Mouse (Mus musculus): Measurements from ENCODE around the gene Cybrd1. TPM values are rescaled to one million over a fixed set of nuclear protein-coding genes. Genes with fewer than 3 reads are reported as not detected.

Cybrd1 gene
- polyA plus RNA-seq, 1 experiment: 0.85 TPM

GRCm38 (mm10) chr2:71157881-71158280 is 40.2 kb downstream of the Cybrd1 start:
- no peak for TF ChIP-seq EP300 (IDR thresholded peaks at IDR 0.05; ENCODE audit: insufficient read depth, low read depth, low read length)
- no peak for TF ChIP-seq CTCF (IDR thresholded peaks at IDR 0.05; ENCODE audit: low read depth, low read length)
- no peak for TF ChIP-seq POLR2A (IDR thresholded peaks at IDR 0.05; ENCODE audit: insufficient read depth, low read length)
- Histone ChIP-seq H3K9ac (ENCODE audit: low read depth, poor library complexity, severe bottlenecking) (no peak overlapping the region), H3K27me3 (ENCODE audit: control insufficient read depth, insufficient read depth, low read length, poor library complexity, severe bottlenecking) (no peaks in the 10 kb centered on the region), H3K27ac (ENCODE audit: insufficient read depth, low read length) (no peak overlapping the region), H3K4me1 (ENCODE audit: control insufficient read depth, insufficient read depth, low read length) (no peaks in the 10 kb centered on the region), H3K36me3 (ENCODE audit: control insufficient read depth, insufficient read depth, low read length, poor library complexity, severe bottlenecking) (no peaks in the 10 kb centered on the region), H3K4me3 (ENCODE audit: low read depth, low read length) (no peak overlapping the region), H3K9me3 (replicated peaks; ENCODE audit: control insufficient read depth, insufficient read depth, low read length, poor library complexity, severe bottlenecking) (no peaks in the 10 kb centered on the region)

DNA sequence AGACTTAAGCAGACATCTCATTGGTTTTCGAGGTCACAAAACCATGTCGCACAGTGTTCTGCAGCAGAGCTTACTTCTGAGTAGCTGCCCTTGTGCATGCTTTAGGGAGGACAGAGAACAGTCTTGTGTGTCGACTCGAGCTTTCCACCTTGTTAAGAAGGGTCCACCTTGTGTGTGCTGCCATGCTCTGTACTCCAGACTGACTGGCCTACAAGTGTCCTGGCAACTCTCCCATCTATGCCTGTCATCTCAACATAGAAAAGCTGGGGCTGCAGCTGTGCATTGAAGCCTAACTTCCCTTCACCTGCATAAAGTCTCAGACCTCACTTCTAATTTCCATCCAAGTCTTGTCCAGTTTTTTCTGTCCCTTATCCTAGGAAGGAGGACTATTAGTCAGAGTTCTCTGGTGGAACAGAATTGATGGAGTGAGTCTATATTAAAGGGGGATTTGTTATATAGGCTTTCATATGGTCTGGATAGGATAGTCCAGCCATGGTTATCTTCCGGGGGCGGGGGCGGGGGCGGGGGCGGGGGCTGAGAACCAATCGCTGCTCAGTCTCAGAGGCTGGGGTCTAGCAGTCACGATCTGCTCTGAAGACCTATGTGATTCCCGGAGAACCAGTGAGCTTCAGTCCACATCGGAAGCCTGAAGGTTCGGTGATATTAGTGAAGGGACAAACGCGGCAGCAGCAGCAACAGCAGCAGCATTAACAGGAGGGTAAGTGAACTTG is 42.0 kb downstream of the Cybrd1 start:
- no peak overlapping the region for H3K4me3 ChIP-seq (ENCODE audit: low read depth, low read length)
- no peaks in the 10 kb centered on the region for H3K4me1 ChIP-seq (ENCODE audit: control insufficient read depth, insufficient read depth, low read length)
- H3K27ac ChIP-seq (ENCODE audit: insufficient read depth, low read length): no peak overlapping the region
- no peaks in the 10 kb centered on the region for H3K27me3 ChIP-seq (ENCODE audit: control insufficient read depth, insufficient read depth, low read length, poor library complexity, severe bottlenecking)
- TF ChIP-seq EP300 (IDR thresholded peaks at IDR 0.05; ENCODE audit: insufficient read depth, low read depth, low read length): no peak
- no peak for TF ChIP-seq POLR2A (IDR thresholded peaks at IDR 0.05; ENCODE audit: insufficient read depth, low read length)
- no peak for TF ChIP-seq CTCF (IDR thresholded peaks at IDR 0.05; ENCODE audit: low read depth, low read length)
- no peak overlapping the region for H3K9ac ChIP-seq (ENCODE audit: low read depth, poor library complexity, severe bottlenecking)
- no peaks in the 10 kb centered on the region for H3K36me3 ChIP-seq (ENCODE audit: control insufficient read depth, insufficient read depth, low read length, poor library complexity, severe bottlenecking)
- no peaks in the 10 kb centered on the region for H3K9me3 ChIP-seq (replicated peaks; ENCODE audit: control insufficient read depth, insufficient read depth, low read length, poor library complexity, severe bottlenecking)

- Histone ChIP-seq H3K27me3 (ENCODE audit: control insufficient read depth, insufficient read depth, low read length, poor library complexity, severe bottlenecking) (no peaks in the 10 kb centered on the region), H3K9ac (ENCODE audit: low read depth, poor library complexity, severe bottlenecking) (no peak overlapping the region), H3K36me3 (ENCODE audit: control insufficient read depth, insufficient read depth, low read length, poor library complexity, severe bottlenecking) (no peaks in the 10 kb centered on the region), H3K4me1 (ENCODE audit: control insufficient read depth, insufficient read depth, low read length) (no peaks in the 10 kb centered on the region), H3K27ac (ENCODE audit: insufficient read depth, low read length) (no peak overlapping the region), H3K9me3 (replicated peaks; ENCODE audit: control insufficient read depth, insufficient read depth, low read length, poor library complexity, severe bottlenecking) (no peaks in the 10 kb centered on the region), H3K4me3 (ENCODE audit: low read depth, low read length) (no peak overlapping the region)
- TF ChIP-seq CTCF (IDR thresholded peaks at IDR 0.05; ENCODE audit: low read depth, low read length) (no peak), POLR2A (IDR thresholded peaks at IDR 0.05; ENCODE audit: insufficient read depth, low read length) (no peak), EP300 (IDR thresholded peaks at IDR 0.05; ENCODE audit: insufficient read depth, low read depth, low read length) (no peak)
Observed at GRCm38 (mm10) chr2:71160307-71160861, 42.7 kb downstream of the Cybrd1 start.

DNA sequence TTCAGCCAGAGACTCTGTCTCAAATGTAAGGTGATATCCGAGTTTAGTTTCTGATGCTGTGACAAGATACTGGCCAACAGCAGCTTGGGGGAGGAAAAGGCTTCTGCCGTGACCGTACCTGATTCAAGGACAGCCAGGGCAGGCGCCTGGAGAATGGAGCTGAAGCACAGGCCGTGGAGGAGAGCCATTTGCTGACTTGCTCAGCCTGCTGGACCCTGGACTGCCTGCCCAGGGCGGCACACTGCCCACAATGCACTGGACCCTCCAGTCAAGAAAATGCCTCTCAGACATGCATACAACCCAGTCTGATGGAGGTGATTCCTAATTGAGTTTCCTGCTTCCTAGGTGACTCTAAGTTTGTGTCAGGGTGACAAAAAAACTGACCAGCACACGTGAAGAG is 43.8 kb downstream of the Cybrd1 start:
- Histone ChIP-seq H3K27ac (ENCODE audit: insufficient read depth, low read length) (no peak overlapping the region), H3K36me3 (ENCODE audit: control insufficient read depth, insufficient read depth, low read length, poor library complexity, severe bottlenecking) (no peaks in the 10 kb centered on the region), H3K4me1 (ENCODE audit: control insufficient read depth, insufficient read depth, low read length) (no peaks in the 10 kb centered on the region), H3K4me3 (ENCODE audit: low read depth, low read length) (no peak overlapping the region), H3K27me3 (ENCODE audit: control insufficient read depth, insufficient read depth, low read length, poor library complexity, severe bottlenecking) (no peaks in the 10 kb centered on the region), H3K9me3 (replicated peaks; ENCODE audit: control insufficient read depth, insufficient read depth, low read length, poor library complexity, severe bottlenecking) (no peaks in the 10 kb centered on the region), H3K9ac (ENCODE audit: low read depth, poor library complexity, severe bottlenecking) (no peak overlapping the region)
- TF ChIP-seq EP300 (IDR thresholded peaks at IDR 0.05; ENCODE audit: insufficient read depth, low read depth, low read length): no peak

DNA sequence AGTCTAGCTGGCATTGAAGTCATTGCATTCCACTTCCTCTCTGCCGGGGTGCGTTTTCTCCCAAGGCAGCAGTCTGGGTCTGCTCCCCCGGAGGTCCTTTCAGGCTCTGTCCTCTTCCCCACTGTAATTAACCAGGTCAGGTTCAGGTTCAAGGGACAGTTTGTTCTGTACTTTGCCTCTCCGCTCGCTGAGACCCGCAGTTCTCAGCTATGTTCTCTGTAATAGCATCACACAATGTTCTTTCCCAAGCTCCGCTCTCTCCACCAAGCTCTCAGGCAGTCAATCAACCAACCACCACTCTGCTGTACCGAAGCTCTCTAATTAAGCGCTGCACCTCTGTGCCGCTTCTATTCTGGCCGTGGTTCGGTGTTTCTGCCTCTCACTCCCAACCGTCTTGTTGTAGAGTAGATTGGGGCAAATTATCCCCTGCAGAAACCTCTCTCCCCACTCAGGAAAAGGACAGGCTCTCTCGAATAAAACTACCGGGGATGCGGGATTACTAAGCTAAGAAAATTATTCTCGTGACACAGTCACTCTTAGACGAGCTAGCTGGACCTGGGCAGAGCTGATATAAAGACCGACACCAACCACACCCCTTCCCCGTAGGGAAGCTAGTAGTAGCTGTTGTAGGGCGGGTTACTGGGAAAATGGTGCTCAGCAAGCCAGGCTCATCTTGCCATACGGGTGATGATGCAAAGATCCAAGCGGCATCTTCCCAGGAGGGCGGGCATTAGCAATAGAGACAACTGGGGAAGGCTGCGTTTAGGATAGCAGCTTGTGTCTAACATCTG is 45.3 kb downstream of the Cybrd1 start:
- Histone ChIP-seq H3K4me3 (ENCODE audit: low read depth, low read length) (no peak overlapping the region; the same call in 1 of the 2 replicates), H3K36me3 (ENCODE audit: control insufficient read depth, insufficient read depth, low read length, poor library complexity, severe bottlenecking) (no peaks in the 10 kb centered on the region), H3K9me3 (replicated peaks; ENCODE audit: control insufficient read depth, insufficient read depth, low read length, poor library complexity, severe bottlenecking) (no peaks in the 10 kb centered on the region), H3K4me1 (ENCODE audit: control insufficient read depth, insufficient read depth, low read length) (no peaks in the 10 kb centered on the region), H3K9ac (ENCODE audit: low read depth, poor library complexity, severe bottlenecking) (no peak overlapping the region; the same call in 1 of the 2 replicates), H3K27ac (ENCODE audit: insufficient read depth, low read length) (no peak overlapping the region), H3K27me3 (ENCODE audit: control insufficient read depth, insufficient read depth, low read length, poor library complexity, severe bottlenecking) (no peaks in the 10 kb centered on the region)
- no peak for TF ChIP-seq POLR2A (IDR thresholded peaks at IDR 0.05; ENCODE audit: insufficient read depth, low read length)
- no peak for TF ChIP-seq CTCF (IDR thresholded peaks at IDR 0.05; ENCODE audit: low read depth, low read length)
- TF ChIP-seq EP300 (IDR thresholded peaks at IDR 0.05; ENCODE audit: insufficient read depth, low read depth, low read length): no peak

DNA sequence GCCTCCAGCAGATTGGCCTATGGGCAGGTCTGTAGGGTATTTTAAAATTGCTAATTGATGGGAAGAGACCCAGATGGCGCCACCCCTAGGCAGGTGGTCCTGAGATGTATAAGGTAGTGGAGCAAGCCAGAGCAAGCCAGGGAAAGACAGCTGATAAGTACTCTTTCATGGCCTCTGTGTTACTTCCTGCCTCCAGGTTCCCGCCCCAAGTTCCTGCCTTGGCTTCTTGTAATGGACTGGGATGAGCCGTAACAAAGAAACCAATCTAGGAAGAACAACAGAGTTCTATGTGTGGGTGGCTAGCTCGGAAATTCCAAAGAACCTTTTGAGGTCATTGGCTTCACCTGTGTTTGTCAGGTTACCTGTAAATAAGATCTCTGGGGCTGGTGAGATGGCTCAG is 49.5 kb downstream of the Cybrd1 start:
- TF ChIP-seq POLR2A (IDR thresholded peaks at IDR 0.05; ENCODE audit: insufficient read depth, low read length): no peak
- no peak for TF ChIP-seq CTCF (IDR thresholded peaks at IDR 0.05; ENCODE audit: low read depth, low read length)
- TF ChIP-seq EP300 (IDR thresholded peaks at IDR 0.05; ENCODE audit: insufficient read depth, low read depth, low read length): peak; percentile 62; the same call in 1 of the 2 replicates
- Histone ChIP-seq H3K36me3 (ENCODE audit: control insufficient read depth, insufficient read depth, low read length, poor library complexity, severe bottlenecking) (no peaks in the 10 kb centered on the region), H3K27me3 (ENCODE audit: control insufficient read depth, insufficient read depth, low read length, poor library complexity, severe bottlenecking) (no peaks in the 10 kb centered on the region), H3K4me1 (ENCODE audit: control insufficient read depth, insufficient read depth, low read length) (no peaks in the 10 kb centered on the region), H3K27ac (ENCODE audit: insufficient read depth, low read length) (no peak overlapping the region), H3K9ac (ENCODE audit: low read depth, poor library complexity, severe bottlenecking) (no peak overlapping the region), H3K4me3 (ENCODE audit: low read depth, low read length) (no peak overlapping the region), H3K9me3 (replicated peaks; ENCODE audit: control insufficient read depth, insufficient read depth, low read length, poor library complexity, severe bottlenecking) (no peaks in the 10 kb centered on the region)

Measured in ES-Bruce4 (cell line).